Mouse (Mus musculus) 416B (cell line): ENCODE data around the gene 1700084M14Rik.
"Not testable (repeated sequence)": the region's sequence is repeated elsewhere in the genome, so short reads cannot be mapped to it uniquely, and the experiment has no call there.

Experiments
- DNase-seq: peaks from one replicate; pipeline ENCODE4 v3.0.0; 2011; ENCODE audit warnings: low read depth

Gene 1700084M14Rik

DNA sequence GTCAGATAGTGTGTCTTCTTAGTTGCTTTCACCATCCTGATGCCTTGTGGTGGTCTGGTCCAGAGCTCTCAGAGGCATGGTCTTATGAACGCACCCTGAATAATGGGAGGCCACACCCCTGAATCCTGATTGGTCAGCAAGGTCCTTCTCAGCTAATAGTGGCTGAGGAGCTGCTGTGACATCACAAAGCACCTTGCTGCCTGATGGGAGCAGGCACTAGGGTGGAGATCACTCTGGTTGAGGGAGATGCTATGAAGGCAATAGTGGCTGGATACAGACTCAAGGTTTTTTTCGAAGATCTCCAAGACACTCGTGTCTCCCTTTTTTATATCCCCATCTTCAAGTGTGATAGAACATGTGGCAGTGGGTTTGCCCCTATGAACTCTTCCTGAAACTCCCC is at the start of gene 1700084M14Rik:
TSS of gene 1700084M14Rik (minus strand) at position 101 of the 400 bp plus-strand sequence.
- DNase-seq: not testable (repeated sequence)
